Mouse (Mus musculus): ENCODE results near the gene Foxred1. TPM values are rescaled to one million over a fixed set of nuclear protein-coding genes. Genes with fewer than 3 reads are reported as not detected.

Foxred1 gene
- polyA plus RNA-seq, 2 experiments, result 14.4 to 18.4 TPM

DNA sequence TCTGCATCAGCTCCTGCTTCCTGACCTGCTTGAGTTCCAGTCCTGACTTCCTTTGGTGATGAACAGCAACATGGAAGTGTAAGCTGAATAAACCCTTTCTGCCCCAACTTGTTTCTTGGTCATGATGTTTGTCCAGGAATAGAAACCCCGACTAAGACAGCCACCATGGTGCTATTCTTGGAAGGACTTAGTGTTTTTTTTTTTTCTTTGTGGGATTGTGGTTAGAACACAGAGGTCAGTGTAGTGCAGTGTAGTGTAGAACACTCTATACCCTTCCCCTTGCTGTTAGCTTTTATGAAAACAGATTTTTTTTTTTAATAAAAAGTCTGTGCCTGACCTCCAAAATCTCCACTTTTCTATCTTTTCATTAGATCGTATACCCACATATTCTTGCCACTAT is 28.0 kb downstream of the Foxred1 start:
- no peak for ATAC-seq (ENCODE audit: insufficient read depth)
- H3K36me3 ChIP-seq (replicated peaks; ENCODE audit: control insufficient read depth, insufficient read depth, low read depth), result no peaks in the 10 kb centered on the region
- peaks cover 0 to 2% of the 10 kb centered on the region in 2 experiments; a peak in 1 of 4 replicates for H3K4me1 ChIP-seq (replicated peaks; ENCODE audit: control insufficient read depth in 2 of 2, insufficient read depth in 2 of 2, low read length in 1 of 2)
- no peak overlapping the region for H3K4me3 ChIP-seq (ENCODE audit: insufficient read depth in 1 of 2, low read depth in 2 of 2, low read length in 2 of 2)
- H3K9ac ChIP-seq (replicated peaks), result no peak overlapping the region
- DNase-seq (ENCODE audit: low read depth in 3 of 3, low spot score in 3 of 3), result no peak
- WGBS (ENCODE audit: insufficient replicate concordance), result 34% methylated on average over 2 of the region's 2 CpGs
- no peak overlapping the region for H3K4me2 ChIP-seq (ENCODE audit: low read depth)
- H3K9me3 ChIP-seq (ENCODE audit: control insufficient read depth, low read length), result no peaks in the 10 kb centered on the region
- TF ChIP-seq CTCF (IDR thresholded peaks at IDR 0.05; ENCODE audit: low read depth), result no peak
- no peak for TF ChIP-seq EP300 (IDR thresholded peaks at IDR 0.05; ENCODE audit: low read depth)
- H3K27ac ChIP-seq, result no peak overlapping the region
- H3K27me3 ChIP-seq (ENCODE audit: control insufficient read depth, insufficient read depth, low read length), result no peaks in the 10 kb centered on the region

DNA sequence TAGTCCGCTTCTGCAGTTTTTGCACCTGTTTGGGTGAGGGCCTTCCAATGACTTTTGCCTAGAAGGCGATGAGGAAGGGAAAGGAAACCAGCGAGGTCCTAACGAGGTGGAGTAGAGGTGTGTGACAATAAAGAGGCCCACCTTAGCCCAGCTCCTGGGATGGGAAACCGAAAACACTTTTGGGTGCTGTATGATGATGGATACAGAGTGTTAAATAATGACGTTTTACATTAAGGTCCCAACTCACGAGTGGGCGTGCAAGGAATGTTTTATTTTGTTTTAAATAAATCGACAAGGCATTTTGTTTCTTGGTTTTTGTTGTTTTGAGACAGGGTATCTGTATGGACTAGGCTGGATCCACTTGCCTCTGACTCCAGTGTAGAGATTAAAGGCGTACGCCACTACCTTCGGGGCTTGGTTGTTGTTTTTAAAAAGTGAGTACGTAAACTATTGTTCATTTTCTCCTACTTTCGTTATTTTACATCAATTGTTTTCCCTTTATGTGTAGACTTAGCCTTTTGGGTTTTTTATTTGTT is 34.7 kb downstream of the Foxred1 start:
- Histone ChIP-seq H3K4me3 (ENCODE audit: insufficient read depth in 1 of 2, low read depth in 2 of 2, low read length in 2 of 2) (peak overlapping the region; percentile 59 to 77), H3K27me3 (ENCODE audit: control insufficient read depth, insufficient read depth, low read length) (no peaks in the 10 kb centered on the region), H3K9ac (replicated peaks) (peak overlapping the region; percentile 53), H3K36me3 (replicated peaks; ENCODE audit: control insufficient read depth, insufficient read depth, low read depth) (no peaks in the 10 kb centered on the region), H3K27ac (no peak overlapping the region), H3K9me3 (ENCODE audit: control insufficient read depth, low read length) (no peaks in the 10 kb centered on the region), H3K4me1 (replicated peaks; ENCODE audit: control insufficient read depth in 2 of 2, insufficient read depth in 2 of 2, low read length in 1 of 2) (peaks cover 15 to 18% of the 10 kb centered on the region in 2 experiments), H3K4me2 (ENCODE audit: low read depth) (peak overlapping the region; percentile 95)
- DNase-seq (ENCODE audit: low read depth in 3 of 3, low spot score in 3 of 3), result no peak
- ATAC-seq (ENCODE audit: insufficient read depth), result peak; percentile 5; the same call in 1 of the 2 replicates
- 34% methylated on average over 14 of the region's 14 CpGs for WGBS (ENCODE audit: insufficient replicate concordance)
- no peak for TF ChIP-seq EP300 (IDR thresholded peaks at IDR 0.05; ENCODE audit: low read depth)

DNA sequence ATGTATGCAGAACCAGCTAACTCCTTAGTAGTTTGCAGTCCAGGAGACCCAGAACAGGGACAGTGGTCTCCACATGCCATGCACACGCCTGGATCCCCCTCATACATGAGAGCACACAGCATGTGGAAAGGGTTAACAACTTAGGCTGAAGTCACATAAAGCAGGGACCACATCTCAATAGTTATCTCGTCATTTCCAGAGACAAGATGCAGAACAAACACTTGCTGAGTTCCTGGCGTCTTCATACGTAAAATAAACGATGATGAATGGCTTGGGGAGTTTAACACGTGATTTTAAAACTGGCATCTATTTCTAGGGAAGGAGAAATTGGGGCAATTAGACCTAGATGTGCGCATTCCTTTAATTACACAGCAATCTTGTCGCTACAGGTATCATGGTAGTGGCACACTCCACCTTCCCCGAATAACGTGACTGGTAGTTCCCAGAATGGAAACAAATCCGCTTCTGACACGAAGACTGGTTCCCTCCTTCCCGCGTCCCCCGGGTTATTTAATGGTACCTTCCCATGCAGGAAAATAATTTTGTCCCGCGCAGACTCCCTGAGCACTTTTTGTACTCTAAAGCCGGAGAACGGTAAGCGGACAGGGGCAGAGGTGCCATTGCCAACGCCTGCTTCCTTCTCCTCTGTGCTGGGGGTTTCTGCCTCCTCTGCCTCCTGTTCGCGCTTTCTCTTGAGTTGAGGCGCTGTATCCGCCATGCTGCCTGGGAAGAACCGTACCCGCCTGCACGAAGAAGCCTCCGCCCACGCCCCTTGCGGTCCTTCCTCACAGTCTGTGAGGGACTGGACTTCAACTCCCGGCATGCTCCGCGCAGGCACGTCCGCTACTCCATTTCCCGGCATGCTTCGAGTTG is 35.4 kb downstream of the Foxred1 start, which contains the start of gene Dcps:
Gene Dcps, minus strand, starts transcription at position 811 of the 873 bp plus-strand sequence.
- under 1% methylated on average over 38 of the region's 38 CpGs for WGBS (ENCODE audit: insufficient replicate concordance)
- H3K9ac ChIP-seq (replicated peaks), result peak within 1 kb of the TSS; percentile 69
- peak; percentile 98 for ATAC-seq (ENCODE audit: insufficient read depth)
- no peaks in the 10 kb centered on the region for H3K9me3 ChIP-seq (ENCODE audit: control insufficient read depth, low read length)
- peak; percentile 75 to 89 (median 80) for DNase-seq (ENCODE audit: low read depth in 3 of 3, low spot score in 3 of 3)
- no peaks in the 10 kb centered on the region for H3K27me3 ChIP-seq (ENCODE audit: control insufficient read depth, insufficient read depth, low read length)
- H3K4me2 ChIP-seq (ENCODE audit: low read depth), result peak within 1 kb of the TSS; percentile 95
- H3K27ac ChIP-seq, result peak within 1 kb of the TSS; percentile 68
- 0 out of 2 replicates have a peak, but pooled peaks cover 2% of the 10 kb centered on the region for H3K36me3 ChIP-seq (replicated peaks; ENCODE audit: control insufficient read depth, insufficient read depth, low read depth)
- peak within 1 kb of the TSS; percentile 74 to 77 for H3K4me3 ChIP-seq (ENCODE audit: insufficient read depth in 1 of 2, low read depth in 2 of 2, low read length in 2 of 2)
- H3K4me1 ChIP-seq (replicated peaks; ENCODE audit: control insufficient read depth in 2 of 2, insufficient read depth in 2 of 2, low read length in 1 of 2), result peaks cover 15 to 18% of the 10 kb centered on the region in 2 experiments
- peak; percentile 64 for TF ChIP-seq CTCF (IDR thresholded peaks at IDR 0.05; ENCODE audit: low read depth)
- TF ChIP-seq EP300 (IDR thresholded peaks at IDR 0.05; ENCODE audit: low read depth), result no peak

DNA sequence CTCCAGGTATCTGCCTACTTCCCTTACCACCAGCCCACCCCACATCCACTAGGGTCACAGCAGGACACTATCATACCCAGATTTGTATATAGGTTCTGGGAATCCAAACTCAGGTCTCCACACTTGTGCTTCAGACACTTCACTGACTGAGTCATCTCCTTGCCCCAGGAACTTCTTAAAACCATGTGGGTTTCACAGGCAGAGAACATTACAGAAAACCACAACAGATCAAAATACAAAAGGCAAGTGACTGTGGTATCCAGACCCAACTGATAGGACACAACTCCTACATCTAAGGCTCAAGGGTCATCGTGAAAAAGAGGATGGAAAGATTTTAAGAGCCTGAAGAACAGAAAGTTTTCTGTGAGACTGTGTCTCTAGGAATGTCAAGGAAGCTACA is 37.5 kb downstream of the Foxred1 start:
- Histone ChIP-seq H3K9ac (replicated peaks) (no peak overlapping the region; the same call in 1 of the 2 replicates), H3K4me3 (ENCODE audit: insufficient read depth in 1 of 2, low read depth in 2 of 2, low read length in 2 of 2) (no peak overlapping the region), H3K9me3 (ENCODE audit: control insufficient read depth, low read length) (no peaks in the 10 kb centered on the region), H3K4me2 (ENCODE audit: low read depth) (no peak overlapping the region), H3K27me3 (ENCODE audit: control insufficient read depth, insufficient read depth, low read length) (no peaks in the 10 kb centered on the region), H3K4me1 (replicated peaks; ENCODE audit: control insufficient read depth in 2 of 2, insufficient read depth in 2 of 2, low read length in 1 of 2) (peaks cover 15 to 18% of the 10 kb centered on the region in 2 experiments), H3K27ac (no peak overlapping the region), H3K36me3 (replicated peaks; ENCODE audit: control insufficient read depth, insufficient read depth, low read depth) (peaks cover 2% of the 10 kb centered on the region)
- no peak for ATAC-seq (ENCODE audit: insufficient read depth)
- DNase-seq (ENCODE audit: low read depth in 3 of 3, low spot score in 3 of 3), result no peak
- no peak for TF ChIP-seq EP300 (IDR thresholded peaks at IDR 0.05; ENCODE audit: low read depth)
- no peak for TF ChIP-seq CTCF (IDR thresholded peaks at IDR 0.05; ENCODE audit: low read depth)
- WGBS (ENCODE audit: insufficient replicate concordance), result 59% methylated on average over 1 of the region's 1 CpGs

DNA sequence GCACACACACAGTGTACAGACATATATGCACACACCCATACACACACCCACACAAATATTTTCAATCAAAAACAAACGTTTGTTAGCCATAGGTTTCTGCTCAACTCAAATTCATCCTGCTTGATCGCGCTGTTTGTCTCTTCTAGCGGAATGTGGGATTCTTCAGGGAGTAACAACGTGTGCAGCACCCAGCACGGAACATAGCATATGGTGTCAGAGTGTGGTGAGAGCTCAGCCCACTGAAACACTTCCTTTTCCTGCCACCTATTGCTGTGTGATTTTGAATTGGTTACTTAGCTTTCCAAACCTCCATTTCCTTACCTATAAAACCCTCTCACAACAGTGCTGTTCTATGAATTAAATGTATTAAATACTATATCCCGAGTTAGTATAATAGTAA is 40.8 kb downstream of the Foxred1 start:
- Histone ChIP-seq H3K36me3 (replicated peaks; ENCODE audit: control insufficient read depth, insufficient read depth, low read depth) (peaks cover 2% of the 10 kb centered on the region), H3K4me1 (replicated peaks; ENCODE audit: control insufficient read depth in 2 of 2, insufficient read depth in 2 of 2, low read length in 1 of 2) (peaks cover 14 to 20% of the 10 kb centered on the region in 2 experiments), H3K9me3 (ENCODE audit: control insufficient read depth, low read length) (no peaks in the 10 kb centered on the region), H3K9ac (replicated peaks) (no peak overlapping the region), H3K27me3 (ENCODE audit: control insufficient read depth, insufficient read depth, low read length) (no peaks in the 10 kb centered on the region), H3K4me3 (ENCODE audit: insufficient read depth in 1 of 2, low read depth in 2 of 2, low read length in 2 of 2) (no peak overlapping the region), H3K27ac (no peak overlapping the region), H3K4me2 (ENCODE audit: low read depth) (no peak overlapping the region)
- WGBS (ENCODE audit: insufficient replicate concordance), result 83% methylated on average over 7 of the region's 7 CpGs
- no peak for ATAC-seq (ENCODE audit: insufficient read depth)
- DNase-seq (ENCODE audit: low read depth in 3 of 3, low spot score in 3 of 3), result no peak
- TF ChIP-seq EP300 (IDR thresholded peaks at IDR 0.05; ENCODE audit: low read depth), result no peak
- TF ChIP-seq CTCF (IDR thresholded peaks at IDR 0.05; ENCODE audit: low read depth), result no peak

All from liver, embryonic 14.5 days (tissue).